Mouse (Mus musculus): ENCODE results near the gene Tiam1. TPM values are rescaled to one million over a fixed set of nuclear protein-coding genes. Genes with fewer than 3 reads are reported as not detected.
A peak's percentile ranks its signal among the peaks of the same experiment; 100 is the strongest.

The Tiam1 gene
- polyA plus RNA-seq, 1 experiment from 2014 or later, result 21.9 TPM

GRCm38 (mm10) chr16:90128361-90128760 lies 15.2 kb downstream of the Tiam1 start:
- 0 out of 2 replicates have a peak, but pooled peaks have one; percentile 15 for ATAC-seq (ENCODE audit: low read depth)
- H3K4me2 ChIP-seq, result no peak overlapping the region
- H3K36me3 ChIP-seq, result no peaks in the 10 kb centered on the region
- H3K4me1 ChIP-seq (replicated peaks), result peaks cover 34% of the 10 kb centered on the region
- no peak overlapping the region for H3K4me3 ChIP-seq
- H3K9me3 ChIP-seq, result no peaks in the 10 kb centered on the region
- WGBS, result 59% methylated on average over 8 of the region's 8 CpGs
- no peaks in the 10 kb centered on the region for H3K27me3 ChIP-seq
- H3K9ac ChIP-seq, result no peak overlapping the region
- H3K27ac ChIP-seq (replicated peaks), result no peak overlapping the region

GRCm38 (mm10) chr16:90125318-90126314 lies 18.0 kb downstream of the Tiam1 start:
- Histone ChIP-seq H3K9me3 (0 out of 2 replicates have a peak, but pooled peaks cover under 1% of the 10 kb centered on the region), H3K4me2 (no peak overlapping the region), H3K4me3 (no peak overlapping the region), H3K27me3 (no peaks in the 10 kb centered on the region), H3K9ac (no peak overlapping the region), H3K4me1 (replicated peaks) (peaks cover 26% of the 10 kb centered on the region), H3K36me3 (0 out of 2 replicates have a peak, but pooled peaks cover 3% of the 10 kb centered on the region), H3K27ac (replicated peaks) (no peak overlapping the region)
- no peak for ATAC-seq (ENCODE audit: low read depth)
- 83% methylated on average over 21 of the region's 21 CpGs for WGBS

GRCm38 (mm10) chr16:90123091-90123490 lies 20.5 kb downstream of the Tiam1 start:
- no peak overlapping the region for H3K4me3 ChIP-seq
- H3K36me3 ChIP-seq, result 0 out of 2 replicates have a peak, but pooled peaks cover 3% of the 10 kb centered on the region
- H3K27me3 ChIP-seq, result no peaks in the 10 kb centered on the region
- WGBS, result 81% methylated on average over 6 of the region's 6 CpGs
- H3K4me2 ChIP-seq, result no peak overlapping the region
- H3K4me1 ChIP-seq (replicated peaks), result peaks cover 11% of the 10 kb centered on the region; the same call in 1 of the 2 replicates
- 0 out of 2 replicates have a peak, but pooled peaks cover 4% of the 10 kb centered on the region for H3K9me3 ChIP-seq
- no peak overlapping the region for H3K9ac ChIP-seq
- ATAC-seq (ENCODE audit: low read depth), result no peak
- H3K27ac ChIP-seq (replicated peaks), result no peak overlapping the region

DNA sequence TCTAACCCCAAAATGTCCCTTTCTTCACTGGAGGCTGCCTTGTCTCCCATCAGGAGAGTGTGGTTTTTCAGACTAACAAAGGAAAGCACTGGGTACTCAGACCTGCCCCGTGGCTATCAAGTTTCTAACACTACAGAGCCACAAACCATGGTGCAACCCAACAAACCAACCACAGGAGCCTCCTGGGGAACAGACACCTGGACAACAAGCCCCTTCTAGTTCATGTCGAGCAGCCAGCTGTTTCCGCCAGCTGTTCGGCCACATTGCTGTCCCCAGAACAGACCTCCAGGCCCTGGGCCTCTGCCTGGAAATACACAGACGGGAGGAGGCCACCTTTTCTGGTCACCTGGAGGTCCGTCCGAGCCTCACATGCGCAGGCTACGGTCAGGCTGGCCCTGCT lies 21.1 kb downstream of the Tiam1 start:
- no peak overlapping the region for H3K4me3 ChIP-seq
- H3K4me2 ChIP-seq, result no peak overlapping the region
- 0 out of 2 replicates have a peak, but pooled peaks cover 4% of the 10 kb centered on the region for H3K9me3 ChIP-seq
- peaks cover 11% of the 10 kb centered on the region; the same call in 1 of the 2 replicates for H3K4me1 ChIP-seq (replicated peaks)
- WGBS, result 87% methylated on average over 9 of the region's 9 CpGs
- H3K36me3 ChIP-seq, result 0 out of 2 replicates have a peak, but pooled peaks cover 3% of the 10 kb centered on the region
- no peak overlapping the region for H3K9ac ChIP-seq
- H3K27me3 ChIP-seq, result no peaks in the 10 kb centered on the region
- no peak for ATAC-seq (ENCODE audit: low read depth)
- H3K27ac ChIP-seq (replicated peaks), result no peak overlapping the region

- no peaks in the 10 kb centered on the region for H3K27me3 ChIP-seq
- H3K4me1 ChIP-seq (replicated peaks), result peaks cover 13% of the 10 kb centered on the region
- no peak overlapping the region for H3K27ac ChIP-seq (replicated peaks)
- ATAC-seq (ENCODE audit: low read depth), result no peak
- no peak overlapping the region for H3K4me3 ChIP-seq
- 0 out of 2 replicates have a peak, but pooled peaks cover 3% of the 10 kb centered on the region for H3K36me3 ChIP-seq
- no peak overlapping the region for H3K9ac ChIP-seq
- H3K4me2 ChIP-seq, result no peak overlapping the region
- 83% methylated on average over 13 of the region's 13 CpGs for WGBS
- H3K9me3 ChIP-seq, result 0 out of 2 replicates have a peak, but pooled peaks cover 4% of the 10 kb centered on the region
These were observed 21.8 kb downstream of the Tiam1 start for GRCm38 (mm10) chr16:90121799-90122198.

- Histone ChIP-seq H3K27me3 (no peaks in the 10 kb centered on the region), H3K9me3 (0 out of 2 replicates have a peak, but pooled peaks cover 4% of the 10 kb centered on the region), H3K36me3 (0 out of 2 replicates have a peak, but pooled peaks cover 3% of the 10 kb centered on the region), H3K9ac (no peak overlapping the region), H3K4me3 (no peak overlapping the region), H3K4me2 (no peak overlapping the region), H3K27ac (replicated peaks) (no peak overlapping the region), H3K4me1 (replicated peaks) (peaks cover 10% of the 10 kb centered on the region)
- ATAC-seq (ENCODE audit: low read depth), result no peak
- 97% methylated on average over 4 of the region's 4 CpGs for WGBS
These were observed 23.6 kb downstream of the Tiam1 start for GRCm38 (mm10) chr16:90119969-90120368.

DNA sequence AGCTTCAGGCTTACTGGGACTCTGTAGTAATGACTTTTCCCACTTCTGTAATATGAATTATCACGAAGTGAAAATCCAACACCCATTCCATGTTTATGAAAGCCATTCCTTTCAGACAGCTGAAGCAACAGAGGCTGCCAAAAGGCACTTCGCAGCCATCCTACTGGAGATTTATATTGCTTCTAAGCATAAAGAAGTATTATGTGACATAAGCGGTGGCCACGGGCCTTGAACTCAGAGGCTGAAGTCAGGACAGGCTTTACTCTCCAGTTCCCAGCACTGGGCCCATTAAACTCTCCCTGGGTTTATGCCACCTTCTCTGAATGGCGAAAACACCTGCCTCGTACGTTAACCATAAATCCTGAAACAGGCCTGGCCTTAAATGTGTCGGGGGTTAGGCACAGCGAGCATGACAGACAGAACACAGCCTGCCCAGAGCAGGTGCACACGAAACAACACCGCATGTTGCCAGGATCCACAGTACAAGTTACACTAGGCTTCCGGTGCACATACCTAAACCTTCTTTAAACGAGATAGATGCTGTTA lies 26.9 kb downstream of the Tiam1 start:
- no peak overlapping the region for H3K27ac ChIP-seq (replicated peaks)
- WGBS, result 75% methylated on average over 13 of the region's 13 CpGs

DNA sequence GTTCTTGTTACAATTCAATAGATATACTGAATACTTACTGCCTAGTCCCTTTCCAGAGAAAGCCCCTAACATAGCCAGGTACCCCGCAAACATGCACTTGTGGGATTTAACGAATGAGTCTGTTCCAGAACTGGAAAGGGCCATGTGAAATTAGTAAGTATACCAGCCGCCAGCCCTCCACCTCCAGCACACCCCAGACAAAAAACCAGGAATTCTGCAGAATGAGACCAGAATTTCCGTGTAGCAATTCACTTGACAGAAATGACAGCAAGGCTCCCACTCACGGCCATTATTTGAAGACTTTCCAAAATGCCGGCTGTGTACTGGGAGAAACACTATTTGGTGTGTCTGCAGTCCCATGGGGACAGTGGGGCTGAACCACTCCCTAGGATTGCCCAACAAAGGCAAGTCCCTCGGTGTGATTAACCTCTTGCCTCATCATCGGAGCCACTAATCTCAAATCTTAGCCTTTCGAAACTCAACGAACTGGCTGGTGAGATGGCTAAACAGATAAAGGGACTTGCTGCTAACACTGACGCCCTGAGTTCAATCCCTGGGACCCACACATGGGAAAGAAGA lies 30.9 kb downstream of the Tiam1 start:
- Histone ChIP-seq H3K4me1 (replicated peaks) (peaks cover 7% of the 10 kb centered on the region; the same call in 1 of the 2 replicates), H3K27me3 (no peaks in the 10 kb centered on the region), H3K36me3 (no peaks in the 10 kb centered on the region), H3K27ac (replicated peaks) (no peak overlapping the region), H3K4me2 (no peak overlapping the region), H3K9me3 (no peaks in the 10 kb centered on the region), H3K4me3 (no peak overlapping the region), H3K9ac (no peak overlapping the region)
- WGBS, result 95% methylated on average over 11 of the region's 11 CpGs
- ATAC-seq (ENCODE audit: low read depth), result no peak

More for the DNA sequence above, 26.9 kb downstream of the Tiam1 start:
- Histone ChIP-seq H3K9ac (no peak overlapping the region), H3K9me3 (0 out of 2 replicates have a peak, but pooled peaks cover 4% of the 10 kb centered on the region), H3K27me3 (no peaks in the 10 kb centered on the region), H3K36me3 (0 out of 2 replicates have a peak, but pooled peaks cover 3% of the 10 kb centered on the region), H3K4me3 (no peak overlapping the region), H3K4me2 (no peak overlapping the region), H3K4me1 (replicated peaks) (peaks cover 7% of the 10 kb centered on the region; the same call in 1 of the 2 replicates)
- ATAC-seq (ENCODE audit: low read depth), result no peak

DNA sequence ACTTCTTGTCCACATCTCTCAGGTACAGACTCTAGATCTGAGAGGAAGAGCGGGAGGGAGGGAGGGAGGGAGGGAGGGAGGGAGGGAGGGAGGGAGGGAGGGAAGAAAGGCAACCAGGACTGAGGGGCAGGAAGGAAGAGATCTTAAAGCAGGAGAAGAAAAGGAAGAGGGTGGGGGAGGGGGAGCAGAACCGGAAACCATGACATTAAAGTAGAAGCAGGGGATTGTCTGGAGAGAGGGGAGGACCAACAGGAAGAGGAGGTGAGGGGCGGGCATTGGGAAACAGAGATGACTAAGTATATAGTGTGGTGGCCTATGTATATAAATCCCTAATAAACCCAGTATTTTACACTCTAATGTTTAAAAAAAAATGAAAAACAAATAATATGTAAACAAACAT lies 34.1 kb downstream of the Tiam1 start:
- ATAC-seq (ENCODE audit: low read depth), result no peak
- H3K4me2 ChIP-seq, result no peak overlapping the region
- H3K27me3 ChIP-seq, result no peaks in the 10 kb centered on the region
- H3K27ac ChIP-seq (replicated peaks), result no peak overlapping the region
- H3K4me3 ChIP-seq, result no peak overlapping the region
- no peaks in the 10 kb centered on the region for H3K4me1 ChIP-seq (replicated peaks)
- WGBS, result 69% methylated on average over 2 of the region's 3 CpGs
- no peak overlapping the region for H3K9ac ChIP-seq
- H3K9me3 ChIP-seq, result no peaks in the 10 kb centered on the region
- no peaks in the 10 kb centered on the region for H3K36me3 ChIP-seq

- H3K9ac ChIP-seq, result no peak overlapping the region
- 82% methylated on average over 15 of the region's 15 CpGs for WGBS
- ATAC-seq (ENCODE audit: low read depth), result no peak
These were observed 38.7 kb downstream of the Tiam1 start for GRCm38 (mm10) chr16:90104714-90105459.

DNA sequence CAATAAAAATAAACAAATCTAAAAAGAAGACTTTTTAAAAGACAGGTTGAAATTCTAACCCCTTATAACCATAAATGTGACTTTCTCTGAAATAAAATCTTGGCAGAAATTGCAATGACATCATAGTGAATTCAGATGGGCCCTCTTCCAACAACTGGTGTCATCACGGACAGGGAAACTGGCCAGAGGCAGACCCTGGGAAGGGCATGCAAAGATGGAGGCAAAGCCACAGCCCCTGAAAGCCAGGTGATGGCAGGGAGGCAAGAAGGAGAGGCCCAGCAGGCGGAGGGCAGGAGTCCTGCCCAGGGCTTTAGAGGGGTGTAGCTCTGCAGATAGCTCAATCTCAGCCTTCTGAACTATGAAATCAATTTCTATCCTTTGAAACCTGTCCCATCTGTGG lies 39.8 kb downstream of the Tiam1 start:
- Histone ChIP-seq H3K4me3 (no peak overlapping the region), H3K36me3 (no peaks in the 10 kb centered on the region), H3K27me3 (no peaks in the 10 kb centered on the region), H3K4me2 (no peak overlapping the region), H3K9ac (no peak overlapping the region), H3K9me3 (no peaks in the 10 kb centered on the region), H3K4me1 (replicated peaks) (0 out of 2 replicates have a peak, but pooled peaks cover 3% of the 10 kb centered on the region), H3K27ac (replicated peaks) (no peak overlapping the region)
- 91% methylated on average over 2 of the region's 2 CpGs for WGBS
- no peak for ATAC-seq (ENCODE audit: low read depth)

More at GRCm38 (mm10) chr16:90104714-90105459, 38.7 kb downstream of the Tiam1 start:
- no peaks in the 10 kb centered on the region for H3K27me3 ChIP-seq
- H3K4me2 ChIP-seq, result no peak overlapping the region
- no peak overlapping the region for H3K4me3 ChIP-seq
- no peak overlapping the region for H3K27ac ChIP-seq (replicated peaks)
- no peaks in the 10 kb centered on the region for H3K36me3 ChIP-seq
- H3K9me3 ChIP-seq, result no peaks in the 10 kb centered on the region
- H3K4me1 ChIP-seq (replicated peaks), result no peaks in the 10 kb centered on the region
